Mouse (Mus musculus) natural killer cell, adult 2 months (primary cell): ENCODE data around the gene Gpm6b.

ENCODE experiments used
- DNase-seq, 2 experiments: peaks; one replicate each; pipeline ENCODE4 v3.0.0; 2022; ENCODE audit warnings: low spot score in 2 of 2

The Gpm6b gene

GRCm38 (mm10) chrX:166304355-166304754 lies 65.6 kb downstream of the Gpm6b start:
- no peak for DNase-seq

GRCm38 (mm10) chrX:166307437-166308222 lies 68.9 kb downstream of the Gpm6b start:
- no peak for DNase-seq

DNA sequence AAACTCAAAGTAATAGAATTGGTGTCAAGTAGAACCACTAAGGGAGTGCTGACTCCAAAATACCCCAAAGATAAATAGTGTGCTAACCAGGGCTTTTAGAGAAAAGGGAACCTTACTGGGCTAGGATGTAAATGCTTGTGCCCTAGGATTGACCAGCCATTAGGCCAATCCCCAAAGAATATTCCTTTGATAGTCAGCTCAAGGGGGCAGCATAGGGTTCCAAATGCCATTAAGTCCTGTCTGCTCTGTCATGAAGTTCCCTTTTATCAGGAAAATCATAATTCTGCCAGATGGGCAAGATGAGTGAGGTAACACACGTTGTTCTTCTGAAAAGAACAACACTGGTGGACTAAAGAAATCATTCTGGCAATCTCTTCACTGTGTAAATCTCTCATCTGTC lies 70.1 kb downstream of the Gpm6b start:
- DNase-seq, result no peak

- no peak for DNase-seq
Measured at GRCm38 (mm10) chrX:166315251-166315650, 76.5 kb downstream of the Gpm6b start.

- peak in 1 of 2 experiments; percentile 5 for DNase-seq
Measured at GRCm38 (mm10) chrX:166316552-166317375, 78.1 kb downstream of the Gpm6b start.

- DNase-seq, result no peak
Measured at GRCm38 (mm10) chrX:166317376-166317679, 78.6 kb downstream of the Gpm6b start.

- no peak for DNase-seq
Measured at GRCm38 (mm10) chrX:166323226-166323625, 84.5 kb downstream of the Gpm6b start.

GRCm38 (mm10) chrX:166327621-166328020 lies 88.9 kb downstream of the Gpm6b start:
- DNase-seq, result no peak

DNA sequence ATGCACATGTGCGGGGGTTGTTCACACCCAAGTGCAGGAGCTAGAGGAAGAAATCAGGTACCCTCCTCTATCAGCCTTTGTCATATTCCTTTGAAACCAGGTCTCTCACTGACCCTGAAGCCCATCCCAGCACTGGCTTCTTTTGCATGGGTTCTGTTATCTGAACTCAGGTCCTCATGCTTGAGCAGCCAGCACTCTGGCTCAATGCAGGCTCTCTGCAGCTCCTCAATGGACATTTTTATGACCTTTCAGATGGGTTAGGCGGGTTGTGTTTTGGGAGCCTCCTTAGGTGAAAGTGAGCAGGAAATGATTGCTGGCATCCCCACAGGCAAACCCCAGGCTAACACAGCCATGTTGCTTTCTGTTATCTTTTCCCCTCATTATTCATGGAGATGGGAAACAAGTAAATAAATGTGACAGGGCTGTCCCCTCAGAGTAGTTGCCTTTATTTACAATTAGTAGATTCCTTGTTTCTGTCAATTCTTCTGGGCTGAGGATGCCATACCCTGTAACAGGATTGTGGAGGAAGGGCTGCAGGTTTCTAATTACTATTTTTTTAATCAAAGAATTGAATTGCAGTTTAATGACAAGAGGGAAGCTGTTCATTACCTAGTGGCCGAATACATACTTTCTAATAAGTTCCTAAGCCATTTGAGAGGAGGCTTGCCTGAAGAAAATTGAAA lies 89.6 kb downstream of the Gpm6b start:
- DNase-seq, result no peak

GRCm38 (mm10) chrX:166328904-166329451 lies 90.3 kb downstream of the Gpm6b start:
- peak in 1 of 2 experiments; percentile 1 for DNase-seq

DNA sequence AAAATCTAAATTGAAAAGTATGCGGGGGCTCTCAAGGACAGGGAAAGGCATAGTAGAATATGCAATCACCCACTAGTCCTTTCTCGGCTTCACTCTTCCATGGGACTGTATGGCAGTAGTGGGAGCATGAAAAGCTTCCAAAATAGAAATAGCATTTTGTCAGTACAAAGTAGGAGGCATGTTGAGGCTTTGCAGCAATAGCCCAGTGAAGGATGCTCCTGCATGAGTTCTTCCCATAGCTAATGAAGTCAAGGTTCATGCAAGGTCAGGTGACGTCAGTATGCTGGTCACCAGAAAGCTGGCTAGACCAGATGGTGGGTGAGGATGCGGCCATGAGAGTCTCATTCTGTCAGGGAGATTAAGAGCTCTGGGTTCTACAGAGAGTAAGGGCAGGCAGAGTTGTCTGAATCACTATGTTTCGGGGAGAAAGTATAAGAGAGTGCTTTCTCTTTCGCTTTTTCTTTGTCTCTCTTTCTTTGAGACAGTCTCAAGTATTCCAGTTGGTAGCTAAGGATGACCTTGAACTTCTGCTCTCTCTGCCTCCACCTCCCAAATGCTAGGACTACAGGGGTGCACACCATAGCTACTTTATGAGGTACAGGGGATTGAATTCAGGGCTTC lies 95.9 kb downstream of the Gpm6b start:
- DNase-seq, result no peak

GRCm38 (mm10) chrX:166338353-166338752 lies 99.6 kb downstream of the Gpm6b start:
- no peak for DNase-seq

DNA sequence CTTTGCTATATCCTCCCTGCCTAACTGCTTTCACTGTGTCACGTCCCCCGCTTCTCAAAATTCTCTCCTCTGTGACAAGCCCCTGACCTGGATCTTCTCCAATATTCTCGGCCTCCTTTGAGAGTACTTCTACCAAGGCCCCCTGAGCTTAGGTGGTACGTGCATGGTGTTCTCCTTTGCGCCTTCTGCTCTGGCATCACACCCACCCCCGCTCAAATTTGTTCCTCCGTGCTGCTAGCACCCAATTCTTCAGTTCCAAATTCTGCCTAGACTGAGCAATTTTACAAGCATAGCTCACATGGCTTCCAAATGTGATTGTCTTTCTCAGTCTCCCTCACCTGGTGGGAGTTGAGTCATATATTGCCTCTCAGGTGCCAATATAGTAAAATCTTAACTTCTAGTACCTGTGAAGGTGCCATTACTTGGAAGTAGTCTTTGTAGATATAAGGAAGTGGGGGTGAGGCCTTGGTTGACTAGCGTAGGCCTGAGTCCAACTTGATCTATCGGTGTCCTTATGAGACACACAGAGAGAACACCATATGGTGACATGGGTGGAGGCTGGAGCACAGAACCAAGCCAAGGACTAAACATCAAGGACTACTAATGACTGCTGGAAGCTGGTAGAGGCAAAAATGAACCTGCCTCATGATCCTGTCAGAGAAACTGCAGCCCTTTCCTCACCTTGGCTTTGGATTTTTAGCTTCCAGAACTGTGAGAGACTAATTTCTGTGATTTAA lies 100.2 kb downstream of the Gpm6b start:
- DNase-seq, result no peak

DNA sequence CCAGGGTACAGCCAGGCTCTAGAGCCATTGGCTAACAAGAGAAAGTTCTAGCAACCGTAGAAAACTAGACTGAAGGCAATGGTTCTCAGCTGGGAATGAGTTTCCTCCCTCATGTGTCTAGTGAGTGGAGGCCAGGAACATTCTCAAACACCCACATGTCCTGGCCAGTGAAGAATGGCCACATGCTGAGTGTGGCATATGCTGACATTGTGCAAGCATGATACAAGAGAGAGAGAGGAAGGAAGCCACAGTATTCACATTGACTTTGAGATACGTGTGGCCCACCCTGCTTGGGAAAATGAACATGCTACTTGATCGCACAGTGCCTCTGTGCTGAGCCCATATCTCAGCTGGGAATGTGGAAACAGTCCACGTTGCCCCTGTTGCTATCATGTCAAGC lies 101.2 kb downstream of the Gpm6b start:
- DNase-seq, result no peak

DNA sequence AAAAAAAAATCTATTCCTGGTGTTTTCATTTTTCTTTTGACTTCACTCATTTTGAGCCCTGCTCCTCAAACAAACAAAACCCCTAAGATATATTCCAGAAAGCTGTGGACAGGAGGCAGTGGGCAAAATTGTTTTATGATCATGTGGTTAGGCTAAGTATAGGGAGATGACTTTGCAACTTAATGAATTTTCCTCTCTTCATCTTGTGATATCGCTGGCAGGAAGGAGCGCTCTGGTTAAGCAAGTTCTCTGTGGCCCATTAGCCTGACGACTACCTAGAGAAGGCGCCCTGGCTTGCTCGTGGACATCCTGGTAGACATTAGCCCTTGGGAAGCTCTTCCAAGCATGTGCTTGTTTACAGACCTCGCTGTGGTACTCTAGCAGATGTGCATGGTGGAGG lies 103.1 kb downstream of the Gpm6b start:
- DNase-seq, result no peak

- DNase-seq, result no peak
Measured at GRCm38 (mm10) chrX:166344228-166345015, 105.7 kb downstream of the Gpm6b start.

GRCm38 (mm10) chrX:166348086-166348485 lies 109.4 kb downstream of the Gpm6b start:
- DNase-seq, result no peak

- no peak for DNase-seq
Measured at GRCm38 (mm10) chrX:166348634-166349033, 109.9 kb downstream of the Gpm6b start.

- DNase-seq, result peak; percentile 10 to 48
Measured at GRCm38 (mm10) chrX:166351790-166352189, 113.1 kb downstream of the Gpm6b start.

DNA sequence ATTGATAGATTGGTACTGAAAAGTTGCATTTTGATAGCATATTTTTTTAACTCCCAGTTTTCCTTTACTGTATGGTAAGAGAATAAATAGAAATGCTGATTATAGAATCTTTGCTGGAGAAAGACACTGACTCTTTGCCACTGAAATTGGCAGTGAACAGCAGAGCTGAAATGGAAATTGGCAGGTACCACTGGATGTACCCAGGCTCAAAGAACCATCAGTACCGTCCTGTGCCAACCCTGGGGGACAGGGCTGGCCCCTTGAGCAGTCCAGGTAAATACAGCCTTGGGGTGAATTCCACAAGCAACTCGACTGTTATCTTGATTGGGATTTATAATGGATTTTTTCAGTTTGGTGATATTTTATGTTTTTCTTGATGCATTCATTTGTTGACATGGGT lies 114.7 kb downstream of the Gpm6b start:
- DNase-seq, result no peak
